Mouse (Mus musculus) layer of hippocampus, postnatal 10 days (tissue): ENCODE results near the gene Bach2. TPM values are rescaled to one million over a fixed set of nuclear protein-coding genes. Genes with fewer than 3 reads are reported as not detected.
A peak's percentile ranks its signal among the peaks of the same experiment; 100 is the strongest.

Experiments used
- DNase-seq, 2 experiments: peaks; one replicate each; pipeline ENCODE4 v3.0.0; 2021; ENCODE audit warnings: low spot score in 2 of 2
- total RNA-seq, 2 experiments: library from RNA; stranded (reverse); gene quantifications; 2 replicates each; pipeline ENCODE4 v1.2.3; 2021

Bach2 gene
- total RNA-seq, 2 experiments from 2014 or later = 23.8 to 29.4 TPM

- DNase-seq = no peak
Measured at GRCm38 (mm10) chr4:32352842-32353241, 114.2 kb downstream of the Bach2 start.

GRCm38 (mm10) chr4:32355935-32356617 is 117.5 kb downstream of the Bach2 start:
- DNase-seq = no peak

- DNase-seq = no peak
Measured at GRCm38 (mm10) chr4:32357996-32358600, 119.5 kb downstream of the Bach2 start.

GRCm38 (mm10) chr4:32358602-32359464 is 120.2 kb downstream of the Bach2 start:
- no peak for DNase-seq

- no peak for DNase-seq
Measured at GRCm38 (mm10) chr4:32359634-32360033, 121.0 kb downstream of the Bach2 start.

- DNase-seq = no peak
Measured at GRCm38 (mm10) chr4:32360496-32360895, 121.9 kb downstream of the Bach2 start.

- no peak for DNase-seq
Measured at GRCm38 (mm10) chr4:32363488-32363984, 124.9 kb downstream of the Bach2 start.

GRCm38 (mm10) chr4:32365144-32365907 is 126.7 kb downstream of the Bach2 start:
- no peak for DNase-seq

GRCm38 (mm10) chr4:32366176-32366575 is 127.6 kb downstream of the Bach2 start:
- no peak for DNase-seq

- no peak for DNase-seq
Measured at GRCm38 (mm10) chr4:32368345-32368744, 129.7 kb downstream of the Bach2 start.

- peak; percentile 53 to 61 for DNase-seq
Measured at GRCm38 (mm10) chr4:32373085-32373484, 134.5 kb downstream of the Bach2 start.

- DNase-seq = no peak
Measured at GRCm38 (mm10) chr4:32373527-32373926, 134.9 kb downstream of the Bach2 start.

GRCm38 (mm10) chr4:32374751-32375582 is 136.4 kb downstream of the Bach2 start:
- DNase-seq = no peak

GRCm38 (mm10) chr4:32375721-32376526 is 137.3 kb downstream of the Bach2 start:
- DNase-seq = no peak

GRCm38 (mm10) chr4:32376527-32376948 is 137.9 kb downstream of the Bach2 start:
- DNase-seq = no peak

- no peak for DNase-seq
Measured at GRCm38 (mm10) chr4:32379140-32379539, 140.5 kb downstream of the Bach2 start.

GRCm38 (mm10) chr4:32381666-32382381 is 143.2 kb downstream of the Bach2 start:
- no peak for DNase-seq

GRCm38 (mm10) chr4:32385121-32385520 is 146.5 kb downstream of the Bach2 start:
- DNase-seq = no peak

- no peak for DNase-seq
Measured at GRCm38 (mm10) chr4:32385623-32386022, 147.0 kb downstream of the Bach2 start.
